Mouse (Mus musculus): Measurements from ENCODE around the gene Heyl.

Gene Heyl

DNA sequence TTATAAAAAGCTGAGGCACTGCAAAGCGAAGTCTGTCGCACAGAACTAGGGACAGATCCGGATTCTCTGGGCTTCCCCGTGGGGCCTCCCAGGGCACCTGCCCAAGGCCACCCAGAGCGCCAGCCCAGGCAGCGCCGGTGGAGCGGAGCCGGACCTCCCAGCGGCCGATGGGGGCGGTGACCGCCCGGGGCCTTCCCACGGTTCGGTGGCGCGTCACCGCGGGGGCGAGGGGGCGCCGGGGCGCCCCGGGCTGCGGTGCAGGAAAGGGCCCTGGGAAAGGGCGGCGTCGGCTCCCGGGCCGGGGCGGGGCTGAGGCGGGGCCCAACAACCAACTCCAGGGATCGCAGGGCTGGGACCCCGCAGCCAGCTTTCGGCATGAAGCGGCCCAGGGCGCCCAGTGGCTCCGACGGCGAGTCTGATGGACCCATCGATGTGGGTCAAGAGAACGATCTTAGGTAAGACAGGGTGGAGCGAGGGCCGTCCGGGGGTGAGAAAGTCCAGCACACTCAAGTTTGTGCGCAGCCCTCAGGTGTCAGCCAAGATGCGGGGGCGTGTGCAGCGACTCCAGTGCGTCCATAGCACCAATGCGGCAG, at the start of gene Heyl:
TSS of gene Heyl (plus strand) at position 65 of the 593 bp plus-strand sequence.
- no peak for DNase-seq (ENCODE audit: low spot score)

GRCm38 (mm10) chr4:123184816-123185215, 48.5 kb upstream of the Heyl start:
- DNase-seq (ENCODE audit: low spot score): no peak

GRCm38 (mm10) chr4:123192336-123192735, 41.0 kb upstream of the Heyl start:
- DNase-seq (ENCODE audit: low spot score): no peak

- no peak for DNase-seq (ENCODE audit: low spot score)
Observed at GRCm38 (mm10) chr4:123193791-123194190, 39.6 kb upstream of the Heyl start.

DNA sequence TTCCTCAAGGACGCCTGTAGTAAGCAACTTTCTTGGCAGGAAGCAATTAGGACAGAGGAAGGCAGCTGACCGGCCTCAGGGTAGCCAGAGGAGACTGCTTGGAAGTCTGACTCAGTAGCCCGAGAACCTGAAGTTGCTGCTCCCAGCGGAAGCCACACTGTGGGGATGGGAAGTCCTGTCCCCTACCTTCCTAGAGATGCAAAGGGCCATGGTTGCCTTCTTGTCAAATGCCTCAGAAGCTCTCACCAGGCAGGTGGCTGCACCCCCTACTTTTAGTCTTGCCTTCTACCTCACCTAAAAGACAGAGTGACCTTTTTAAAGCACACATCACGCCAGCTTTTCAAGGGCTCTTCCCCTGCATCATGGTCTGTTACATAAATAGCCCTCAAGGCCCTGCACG, 36.7 kb upstream of the Heyl start:
- DNase-seq (ENCODE audit: low spot score): no peak

DNA sequence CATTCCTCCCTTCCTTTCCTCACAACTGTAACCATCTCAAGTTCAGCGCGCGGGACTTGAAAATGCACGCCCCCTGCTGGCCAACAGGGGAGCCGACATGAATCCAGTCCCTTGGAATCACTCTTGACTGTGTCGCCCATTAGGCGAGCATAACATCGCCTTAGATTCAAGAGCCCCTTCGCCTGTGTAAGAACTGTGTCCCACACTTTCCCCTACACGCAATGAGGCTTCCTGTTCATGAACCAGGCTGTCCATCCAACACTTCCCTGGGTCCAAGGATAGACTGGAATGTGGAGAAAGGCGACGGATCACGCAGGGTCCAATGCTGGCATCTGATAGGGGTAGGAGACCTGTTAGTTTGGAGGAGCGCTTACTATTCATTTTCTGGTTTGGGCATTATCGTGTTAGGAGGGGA, 32.6 kb upstream of the Heyl start:
- DNase-seq (ENCODE audit: low spot score): no peak

DNA sequence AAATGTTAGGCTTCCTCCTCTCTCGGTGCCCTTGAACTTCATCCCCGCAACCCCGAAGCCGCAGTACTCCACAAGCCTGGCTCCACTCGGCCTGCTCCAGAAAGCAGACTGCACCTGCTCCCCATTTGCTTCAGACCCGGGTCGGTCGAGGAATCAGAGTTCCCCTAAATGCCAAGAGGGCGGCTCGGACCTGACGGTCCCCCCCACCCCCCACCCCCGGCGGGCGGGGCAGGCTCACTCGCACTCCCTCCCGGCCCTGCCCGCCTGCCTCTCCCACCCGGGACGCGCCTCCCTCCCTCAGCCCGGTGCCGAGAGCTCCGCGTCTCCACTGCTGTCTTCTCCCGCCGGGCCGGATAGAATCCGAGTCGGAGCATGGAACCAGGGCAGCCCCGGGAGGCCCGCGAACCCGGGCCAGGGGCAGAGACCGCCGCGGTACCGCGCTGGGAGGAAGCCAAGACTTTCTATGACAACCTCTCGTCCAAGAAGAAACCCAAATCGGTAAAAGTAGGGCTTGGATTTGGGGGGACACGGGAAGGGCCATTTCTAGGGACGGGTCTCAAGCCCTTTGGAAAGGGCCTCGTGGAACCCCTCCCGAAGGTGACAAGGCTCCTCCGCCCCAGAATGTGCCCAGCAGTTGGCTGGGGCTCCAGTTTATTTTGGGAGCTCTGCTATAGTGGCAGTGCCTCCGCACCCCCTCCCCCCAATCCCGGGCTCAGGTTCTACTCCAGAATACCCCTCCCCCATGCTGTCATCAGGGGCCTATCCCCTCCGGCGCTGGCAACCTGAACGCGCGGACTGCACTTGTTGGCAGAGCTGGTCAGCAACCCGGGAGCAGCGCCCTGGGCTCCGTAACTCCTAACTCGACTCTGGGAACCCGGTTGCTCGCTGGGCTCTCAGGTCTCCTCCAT, 31.9 kb upstream of the Heyl start, which contains the start of gene Nt5c1a:
TSS of gene Nt5c1a (plus strand) at position 319 of the 908 bp plus-strand sequence.
- DNase-seq (ENCODE audit: low spot score): no peak

DNA sequence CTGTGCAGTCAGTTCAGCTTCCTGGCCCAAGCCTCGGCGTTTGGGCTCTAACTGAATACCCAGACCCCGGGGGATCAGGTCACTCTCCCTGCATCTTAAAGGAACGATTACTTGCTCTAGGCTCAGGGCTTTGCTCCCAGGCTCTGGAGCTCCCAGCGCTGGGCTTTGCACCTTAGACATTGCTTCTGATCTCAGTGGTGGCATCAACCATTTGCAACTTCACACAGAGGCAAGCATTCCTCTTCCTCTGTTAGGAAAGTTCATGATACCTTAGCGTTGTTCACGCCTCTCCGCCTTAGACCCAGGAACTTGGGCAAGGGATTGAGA, 31.3 kb upstream of the Heyl start:
- no peak for DNase-seq (ENCODE audit: low spot score)

DNA sequence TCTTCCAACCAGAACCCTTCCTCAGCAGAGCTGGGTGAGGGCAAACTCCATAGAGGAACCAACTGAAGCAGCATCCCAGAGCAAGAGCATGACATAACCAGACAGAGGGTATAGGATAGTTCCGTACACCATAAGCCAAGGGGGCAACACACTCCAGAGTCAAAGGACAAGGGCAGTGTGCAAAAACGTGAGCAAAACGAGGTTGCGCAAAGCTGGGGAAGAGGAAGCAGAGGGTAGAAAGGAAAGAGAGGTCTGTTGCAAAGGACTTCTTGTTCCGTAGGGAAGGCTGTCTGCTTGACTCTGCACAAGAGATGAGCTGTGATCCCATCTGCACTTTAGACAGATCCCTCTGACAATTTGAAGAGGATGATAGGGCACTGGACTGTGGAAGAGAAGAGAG, 26.0 kb upstream of the Heyl start:
- DNase-seq (ENCODE audit: low spot score): no peak

GRCm38 (mm10) chr4:123210996-123211395, 22.4 kb upstream of the Heyl start:
- DNase-seq (ENCODE audit: low spot score): no peak

- DNase-seq (ENCODE audit: low spot score): no peak
Observed at GRCm38 (mm10) chr4:123211453-123211852, 21.9 kb upstream of the Heyl start.

GRCm38 (mm10) chr4:123212330-123212729, 21.0 kb upstream of the Heyl start:
- DNase-seq (ENCODE audit: low spot score): no peak

GRCm38 (mm10) chr4:123213975-123214374, 19.4 kb upstream of the Heyl start:
- no peak for DNase-seq (ENCODE audit: low spot score)

DNA sequence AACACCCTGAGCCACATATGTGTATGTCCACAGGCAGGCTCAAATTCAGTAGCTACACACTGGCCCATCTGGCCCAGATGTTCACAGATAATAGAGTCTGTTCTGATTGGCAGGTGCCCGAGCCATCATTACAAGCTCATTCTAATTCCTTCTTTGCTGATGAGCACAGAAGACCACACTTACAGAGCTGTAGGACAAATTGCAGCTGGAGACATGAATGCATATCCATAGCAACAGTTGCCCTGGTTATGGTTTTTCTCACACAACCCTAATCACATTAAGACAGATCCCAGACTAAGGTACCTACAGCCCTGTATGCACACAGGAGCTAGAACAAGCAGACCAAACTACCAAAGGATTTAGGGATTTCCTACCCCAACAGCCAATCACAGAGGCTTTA, 18.0 kb upstream of the Heyl start:
- DNase-seq (ENCODE audit: low spot score): no peak

GRCm38 (mm10) chr4:123216782-123217181, 16.6 kb upstream of the Heyl start:
- no peak for DNase-seq (ENCODE audit: low spot score)

DNA sequence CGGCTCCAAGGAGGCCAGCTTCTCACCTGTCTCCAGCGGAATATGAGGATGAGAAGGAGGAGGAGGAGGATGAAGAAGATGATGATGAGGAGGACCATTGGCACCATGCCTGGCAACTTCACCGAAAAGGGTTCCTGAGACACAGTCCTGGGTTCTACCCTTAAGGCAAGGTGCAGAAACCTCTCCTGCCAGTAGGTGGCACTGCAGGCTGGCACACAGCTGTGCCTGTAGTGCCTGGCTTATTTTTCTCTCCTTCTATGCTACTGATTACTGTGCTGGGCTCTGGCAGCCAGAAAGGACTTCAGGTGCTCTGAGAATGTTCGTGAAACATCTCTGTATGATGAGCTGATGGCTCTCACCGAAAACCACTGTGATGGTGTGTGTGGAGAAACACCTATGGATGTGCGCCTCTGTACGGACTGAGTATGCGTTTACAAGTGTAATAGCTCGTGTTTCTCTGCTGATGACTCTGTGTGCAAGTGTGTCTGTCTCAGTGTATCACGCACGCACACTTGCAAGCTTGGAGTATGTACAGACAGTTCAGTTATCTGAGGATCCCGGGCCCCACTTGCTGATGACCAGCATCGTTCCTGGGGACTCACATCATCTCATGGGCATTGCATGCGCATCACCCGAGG, 13.5 kb upstream of the Heyl start:
- DNase-seq (ENCODE audit: low spot score): peak; percentile 40

GRCm38 (mm10) chr4:123220637-123221036, 12.7 kb upstream of the Heyl start:
- no peak for DNase-seq (ENCODE audit: low spot score)

GRCm38 (mm10) chr4:123223309-123223708, 10.0 kb upstream of the Heyl start:
- DNase-seq (ENCODE audit: low spot score): no peak

DNA sequence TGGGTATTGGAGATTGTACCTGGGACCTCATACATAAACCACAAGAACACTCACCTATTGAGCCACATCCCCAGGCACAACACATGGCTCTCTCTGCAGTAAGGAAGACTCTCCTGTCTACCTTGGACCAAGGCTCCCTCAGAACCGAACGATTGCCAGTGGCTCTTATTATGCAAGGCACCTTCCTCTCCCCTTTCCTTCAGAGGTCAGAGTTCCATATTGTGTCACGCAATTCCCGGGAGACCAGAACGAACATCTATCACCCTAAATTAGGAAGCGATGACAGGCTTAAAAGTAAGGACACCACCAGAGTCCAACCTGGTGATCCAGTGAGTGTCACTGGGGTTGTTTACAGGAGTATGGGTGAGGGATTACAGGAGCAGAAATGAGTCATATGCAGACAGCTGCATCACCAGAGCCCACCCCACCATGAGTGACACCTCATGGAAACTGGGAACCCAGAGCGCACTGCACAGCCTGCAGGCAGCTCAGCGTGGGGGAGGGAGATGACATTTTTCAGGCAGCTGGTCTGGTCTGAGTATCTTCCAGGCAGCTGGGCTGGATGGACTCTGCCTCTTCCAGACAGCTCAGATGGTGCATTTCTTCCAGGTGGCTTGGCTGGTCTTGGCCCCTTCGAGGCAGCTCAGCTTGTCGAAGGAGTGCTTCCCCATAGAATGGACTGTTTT, 7.5 kb upstream of the Heyl start:
- no peak for DNase-seq (ENCODE audit: low spot score)

GRCm38 (mm10) chr4:123227707-123228106, 5.6 kb upstream of the Heyl start:
- no peak for DNase-seq (ENCODE audit: low spot score)

DNA sequence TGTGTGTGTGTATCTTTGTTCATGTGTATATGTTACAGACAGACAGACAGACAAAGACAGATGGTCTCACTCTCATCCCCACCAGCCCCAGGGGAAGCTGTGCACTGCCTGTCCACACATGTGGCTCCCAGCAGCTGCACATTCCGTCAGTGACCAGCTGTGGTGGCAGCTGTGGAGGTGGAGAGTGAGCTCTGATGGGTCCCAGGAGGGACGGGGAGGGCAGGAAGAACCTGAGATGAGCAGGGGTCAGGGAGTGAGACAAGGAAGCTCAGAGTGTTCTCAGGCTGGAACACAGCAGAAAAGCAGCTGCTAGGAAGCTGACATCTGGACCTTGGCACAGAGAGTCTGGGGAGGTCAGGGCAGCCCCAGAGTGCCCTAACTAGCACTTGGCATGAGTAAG, 5.1 kb upstream of the Heyl start:
- DNase-seq (ENCODE audit: low spot score): no peak

DNA sequence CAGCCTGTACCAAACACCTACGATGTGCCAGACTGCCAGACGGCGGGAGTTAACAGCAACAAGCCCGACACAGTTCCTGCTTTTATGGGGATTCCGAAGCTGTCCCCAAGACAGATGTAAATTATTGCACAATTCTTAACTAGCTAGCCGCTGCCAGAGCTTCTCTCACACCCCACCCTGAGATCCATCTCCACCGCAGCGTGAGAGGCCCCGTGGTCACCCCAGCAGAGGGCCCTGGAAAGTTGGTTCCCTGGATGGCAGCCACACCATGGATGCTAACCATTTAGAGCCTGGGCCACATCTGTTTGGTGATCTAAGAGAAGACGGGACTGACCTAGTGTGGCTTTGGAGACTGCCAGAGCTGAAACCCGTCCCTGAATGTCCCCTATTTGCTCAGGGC, 4.2 kb upstream of the Heyl start:
- no peak for DNase-seq (ENCODE audit: low spot score)

DNA sequence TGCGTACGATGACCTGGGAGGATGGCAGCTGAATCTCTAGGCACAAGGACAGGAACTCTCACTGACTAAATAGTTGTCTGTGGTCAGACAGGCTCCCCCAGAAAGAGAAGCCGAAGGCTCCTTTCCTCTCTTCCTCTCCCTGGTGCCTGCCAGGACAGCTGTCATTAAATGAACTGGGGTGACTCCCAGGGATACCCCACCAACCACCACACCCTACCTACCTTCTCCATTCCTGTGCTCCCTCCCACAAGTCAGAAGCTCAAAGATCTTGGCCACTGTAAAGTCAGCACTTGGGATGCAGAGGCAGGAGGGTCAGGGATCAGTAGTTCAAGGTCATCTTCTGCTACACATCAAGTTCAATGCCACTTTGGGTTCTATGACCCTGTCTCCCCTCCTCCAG, 515 bp upstream of the Heyl start:
- no peak for DNase-seq (ENCODE audit: low spot score)
